Mouse (Mus musculus): Measurements from ENCODE around the gene Pcbp1. TPM values are rescaled to one million over a fixed set of nuclear protein-coding genes. Genes with fewer than 3 reads are reported as not detected.
A peak's percentile ranks its signal among the peaks of the same experiment; 100 is the strongest.
"Not testable (repeated sequence)": the region's sequence is repeated elsewhere in the genome, so short reads cannot be mapped to it uniquely, and the experiment has no call there.

Gene Pcbp1
- polyA plus RNA-seq (2012; rRNA removed), result 244 and 314 TPM in 2 replicates

GRCm38 (mm10) chr6:86526032-86526960 is at the start of gene Pcbp1:
Gene Pcbp1, minus strand, starts transcription at chr6:86526321.
- TF ChIP-seq CTCF (IDR thresholded peaks at IDR 0.05; ENCODE audit: extremely low read depth, insufficient read length, insufficient replicate concordance, low read depth, low read length) (no peak), POLR2A (IDR thresholded peaks at IDR 0.05; ENCODE audit: low read depth, low read length) (peak; percentile 84)
- H3K27ac ChIP-seq (ENCODE audit: insufficient read depth, low read depth, low read length), result peak within 1 kb of the TSS; percentile 100
- peaks cover 8% of the 10 kb centered on the region; the same call in 1 of the 2 replicates for H3K4me1 ChIP-seq (ENCODE audit: control insufficient read depth, insufficient read depth, insufficient read length, low read length)
- H3K36me3 ChIP-seq (ENCODE audit: control insufficient read depth, insufficient read depth, low read length), result peaks cover 19% of the 10 kb centered on the region
- peak within 1 kb of the TSS; percentile 98 for H3K4me3 ChIP-seq (ENCODE audit: low read depth, low read length)
- WGBS, result under 1% methylated on average over 120 of the region's 120 CpGs
- H3K27me3 ChIP-seq (ENCODE audit: control insufficient read depth, insufficient read depth, low read length), result no peaks in the 10 kb centered on the region

GRCm38 (mm10) chr6:86574495-86574894 is 48.4 kb upstream of the Pcbp1 start:
- peaks cover 24% of the 10 kb centered on the region for H3K4me1 ChIP-seq (ENCODE audit: control insufficient read depth, insufficient read depth, insufficient read length, low read length)
- no peak overlapping the region for H3K4me3 ChIP-seq (ENCODE audit: low read depth, low read length)
- WGBS, result 90% methylated on average over 3 of the region's 3 CpGs
- H3K27ac ChIP-seq (ENCODE audit: insufficient read depth, low read depth, low read length), result no peak overlapping the region
- no peaks in the 10 kb centered on the region for H3K36me3 ChIP-seq (ENCODE audit: control insufficient read depth, insufficient read depth, low read length)
- TF ChIP-seq CTCF (IDR thresholded peaks at IDR 0.05; ENCODE audit: extremely low read depth, insufficient read length, insufficient replicate concordance, low read depth, low read length) (no peak), POLR2A (IDR thresholded peaks at IDR 0.05; ENCODE audit: low read depth, low read length) (no peak)
- H3K27me3 ChIP-seq (ENCODE audit: control insufficient read depth, insufficient read depth, low read length), result no peaks in the 10 kb centered on the region

DNA sequence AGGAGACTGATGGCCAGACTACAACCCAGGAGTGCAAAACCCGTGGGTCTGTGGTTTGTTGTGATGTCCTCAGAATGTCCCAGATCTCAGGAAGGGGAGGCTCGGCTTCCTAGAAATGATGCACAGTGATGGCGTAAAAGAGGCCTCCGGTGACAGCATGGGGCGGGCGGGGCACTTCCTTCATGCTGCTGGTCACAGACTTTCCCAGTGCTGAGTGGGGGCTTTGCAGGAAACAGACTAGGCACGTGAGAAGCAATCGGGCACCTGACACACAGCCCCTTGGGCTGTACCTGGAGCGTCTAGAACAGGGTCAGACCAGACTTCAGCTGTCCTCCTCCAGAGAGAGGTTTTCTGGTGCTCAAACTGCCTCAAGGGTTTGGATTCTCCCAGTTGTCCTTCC is 44.7 kb upstream of the Pcbp1 start:
- Histone ChIP-seq H3K27me3 (ENCODE audit: control insufficient read depth, insufficient read depth, low read length) (no peaks in the 10 kb centered on the region), H3K4me1 (ENCODE audit: control insufficient read depth, insufficient read depth, insufficient read length, low read length) (peaks cover 22% of the 10 kb centered on the region; the same call in 1 of the 2 replicates), H3K4me3 (ENCODE audit: low read depth, low read length) (no peak overlapping the region), H3K36me3 (ENCODE audit: control insufficient read depth, insufficient read depth, low read length) (no peaks in the 10 kb centered on the region), H3K27ac (ENCODE audit: insufficient read depth, low read depth, low read length) (no peak overlapping the region)
- 52% methylated on average over 9 of the region's 9 CpGs for WGBS
- TF ChIP-seq CTCF (IDR thresholded peaks at IDR 0.05; ENCODE audit: extremely low read depth, insufficient read length, insufficient replicate concordance, low read depth, low read length) (no peak), POLR2A (IDR thresholded peaks at IDR 0.05; ENCODE audit: low read depth, low read length) (no peak)

GRCm38 (mm10) chr6:86569461-86569820 is 43.3 kb upstream of the Pcbp1 start:
- H3K4me3 ChIP-seq (ENCODE audit: low read depth, low read length), result no peak overlapping the region
- H3K27ac ChIP-seq (ENCODE audit: insufficient read depth, low read depth, low read length), result peak overlapping the region; percentile 92
- H3K36me3 ChIP-seq (ENCODE audit: control insufficient read depth, insufficient read depth, low read length), result 0 out of 2 replicates have a peak, but pooled peaks cover 4% of the 10 kb centered on the region
- 21% methylated on average over 3 of the region's 3 CpGs for WGBS
- H3K27me3 ChIP-seq (ENCODE audit: control insufficient read depth, insufficient read depth, low read length), result no peaks in the 10 kb centered on the region
- TF ChIP-seq CTCF (IDR thresholded peaks at IDR 0.05; ENCODE audit: extremely low read depth, insufficient read length, insufficient replicate concordance, low read depth, low read length) (no peak), POLR2A (IDR thresholded peaks at IDR 0.05; ENCODE audit: low read depth, low read length) (no peak)
- peaks cover 22% of the 10 kb centered on the region; the same call in 1 of the 2 replicates for H3K4me1 ChIP-seq (ENCODE audit: control insufficient read depth, insufficient read depth, insufficient read length, low read length)

GRCm38 (mm10) chr6:86568816-86569460 is 42.8 kb upstream of the Pcbp1 start:
- H3K36me3 ChIP-seq (ENCODE audit: control insufficient read depth, insufficient read depth, low read length), result peaks cover 7% of the 10 kb centered on the region; the same call in 1 of the 2 replicates
- H3K4me3 ChIP-seq (ENCODE audit: low read depth, low read length), result no peak overlapping the region
- H3K27me3 ChIP-seq (ENCODE audit: control insufficient read depth, insufficient read depth, low read length), result no peaks in the 10 kb centered on the region
- peaks cover 22% of the 10 kb centered on the region; the same call in 1 of the 2 replicates for H3K4me1 ChIP-seq (ENCODE audit: control insufficient read depth, insufficient read depth, insufficient read length, low read length)
- TF ChIP-seq POLR2A (IDR thresholded peaks at IDR 0.05; ENCODE audit: low read depth, low read length), result no peak
- peak overlapping the region; percentile 92 for H3K27ac ChIP-seq (ENCODE audit: insufficient read depth, low read depth, low read length)
- 20% methylated on average over 3 of the region's 3 CpGs for WGBS

DNA sequence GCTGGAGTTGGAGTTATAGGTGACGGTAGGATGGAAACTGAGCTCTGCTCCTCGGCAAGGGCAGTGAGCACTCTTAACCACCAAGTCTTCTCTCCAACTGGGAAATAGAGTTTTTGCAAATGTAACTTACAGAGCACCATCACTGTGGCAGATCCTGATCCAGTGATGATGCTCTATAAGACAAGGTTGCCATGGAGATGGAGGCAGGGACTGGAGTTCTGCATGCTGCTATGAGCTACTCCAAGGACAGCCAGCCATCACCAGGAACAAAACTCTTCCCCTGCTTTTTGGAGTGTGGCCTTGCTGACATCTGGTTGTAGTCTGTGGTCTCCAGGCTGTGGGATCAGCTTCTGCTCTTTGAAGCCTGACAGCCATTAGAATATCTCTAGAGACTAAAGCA is 39.7 kb upstream of the Pcbp1 start:
- H3K36me3 ChIP-seq (ENCODE audit: control insufficient read depth, insufficient read depth, low read length), result peaks cover 14% of the 10 kb centered on the region
- TF ChIP-seq CTCF (IDR thresholded peaks at IDR 0.05; ENCODE audit: extremely low read depth, insufficient read length, insufficient replicate concordance, low read depth, low read length) (no peak), POLR2A (IDR thresholded peaks at IDR 0.05; ENCODE audit: low read depth, low read length) (no peak)
- H3K27me3 ChIP-seq (ENCODE audit: control insufficient read depth, insufficient read depth, low read length), result no peaks in the 10 kb centered on the region
- WGBS, result 96% methylated on average over 2 of the region's 2 CpGs
- H3K4me1 ChIP-seq (ENCODE audit: control insufficient read depth, insufficient read depth, insufficient read length, low read length), result peaks cover 16% of the 10 kb centered on the region; the same call in 1 of the 2 replicates
- H3K4me3 ChIP-seq (ENCODE audit: low read depth, low read length), result no peak overlapping the region
- no peak overlapping the region for H3K27ac ChIP-seq (ENCODE audit: insufficient read depth, low read depth, low read length)

- WGBS, result 94% methylated on average over 1 of the region's 1 CpGs
- not testable (repeated sequence) for H3K4me1 ChIP-seq (ENCODE audit: control insufficient read depth, insufficient read depth, insufficient read length, low read length); H3K27me3 ChIP-seq (ENCODE audit: control insufficient read depth, insufficient read depth, low read length); H3K27ac ChIP-seq (ENCODE audit: insufficient read depth, low read depth, low read length); H3K4me3 ChIP-seq (ENCODE audit: low read depth, low read length)
- H3K36me3 ChIP-seq (ENCODE audit: control insufficient read depth, insufficient read depth, low read length), result peaks cover 11% of the 10 kb centered on the region
- TF ChIP-seq CTCF (IDR thresholded peaks at IDR 0.05; ENCODE audit: extremely low read depth, insufficient read length, insufficient replicate concordance, low read depth, low read length), result 0 out of 2 replicates have a peak, but pooled peaks have one; percentile 8
Measured at GRCm38 (mm10) chr6:86557182-86557581, 31.1 kb upstream of the Pcbp1 start.

Data from small intestine, adult 2 months (tissue).